In genomic region chr3:141921161-141921560, GRCm38 (mm10) we compare ENCODE assay signal across 32 mouse cellular contexts.
DNase-seq lines count a peak whose midpoint lies in the region; ATAC-seq and TF ChIP-seq lines count a peak whose summit lies in the region.
"Had no signal": no experiment of that assay in that cellular context is flagged by ENCODE, and none has a peak within 500 bp of the region (broad histone marks: within the 10 kb centered on the region; RNA-seq: fewer than 3 reads in every experiment).

No protein-coding gene starts in this region.

- TF ChIP-seq CTCF in kidney, postnatal 0 days (IDR thresholded peaks at IDR 0.05; ENCODE audit: low read depth): no peak

- H3K9ac ChIP-seq in kidney, postnatal 0 days (ENCODE audit: low read depth, low read length): no peak overlapping the region
- H3K9ac ChIP-seq: embryonic facial prominence, embryonic 15.5 days; forebrain, embryonic 13.5 days; heart, embryonic 13.5 days; limb, embryonic 15.5 days; liver, embryonic 13.5 days had no signal

- DNase-seq in embryo, embryonic 10 days (ENCODE audit: low spot score): peak; percentile 49
- DNase-seq in embryo, embryonic 9.5 days (ENCODE audit: extremely low spot score): no peak
- peak; percentile 54 for DNase-seq in kidney, postnatal 0 days (ENCODE audit: low spot score)
- DNase-seq in kidney, adult 18-20 months: no peak
- DNase-seq in limb, embryonic 10.5 days (ENCODE audit: low spot score): no peak
- DNase-seq in layer of hippocampus, postnatal 36 days: no peak
- no peak for DNase-seq in gastrocnemius, postnatal 36 days
- DNase-seq in urinary bladder, postnatal 10 days (ENCODE audit: low spot score): no peak
- DNase-seq: adrenal gland, adult 2 months; adrenal gland, postnatal 36 days; cerebellum, adult 18-20 months; cerebellum, postnatal 10 days; heart, postnatal 10 days; kidney, adult 8-10 months; kidney, postnatal 36 days; liver, embryonic 13.5 days; lung, adult 18-20 months; right cerebral cortex, adult 18-20 months; right cerebral cortex, postnatal 4 days; thymus, adult 18-20 months; thymus, postnatal 25 days had no signal

- no peaks in the 10 kb centered on the region for H3K36me3 ChIP-seq in kidney, postnatal 0 days (ENCODE audit: insufficient read depth, low read length)
- H3K36me3 ChIP-seq in limb, embryonic 10.5 days: no peaks in the 10 kb centered on the region
- H3K36me3 ChIP-seq: embryonic facial prominence, embryonic 15.5 days; heart, embryonic 13.5 days; limb, embryonic 15.5 days; liver, embryonic 13.5 days had no signal

- H3K4me1 ChIP-seq in kidney, postnatal 0 days (replicated peaks; ENCODE audit: insufficient read depth, low read length): 0 out of 2 replicates have a peak, but pooled peaks cover 4% of the 10 kb centered on the region
- peaks cover 41% of the 10 kb centered on the region for H3K4me1 ChIP-seq in limb, embryonic 10.5 days
- H3K4me1 ChIP-seq: liver, embryonic 13.5 days had no signal

- no peaks in the 10 kb centered on the region for H3K27me3 ChIP-seq in kidney, postnatal 0 days (ENCODE audit: insufficient read depth, low read length)
- no peaks in the 10 kb centered on the region for H3K27me3 ChIP-seq in limb, embryonic 10.5 days (ENCODE audit: low read depth, poor library complexity, severe bottlenecking)
- H3K27me3 ChIP-seq: CH12.LX; forebrain, embryonic 13.5 days; heart, embryonic 13.5 days; limb, embryonic 15.5 days; liver, embryonic 13.5 days had no signal

- no peak overlapping the region for H3K4me3 ChIP-seq in kidney, postnatal 0 days (replicated peaks; ENCODE audit: low read depth, low read length)
- no peak overlapping the region for H3K4me3 ChIP-seq in limb, embryonic 10.5 days
- H3K4me3 ChIP-seq: embryonic facial prominence, embryonic 15.5 days; forebrain, embryonic 13.5 days; heart, embryonic 13.5 days; layer of hippocampus, adult 2 months; limb, embryonic 15.5 days; liver, embryonic 13.5 days had no signal

- ATAC-seq in kidney, postnatal 0 days (replicated peaks; ENCODE audit: low FRiP score, low read depth): no peak
- ATAC-seq: activated CD4-positive, CD25-positive, alpha-beta regulatory T cell, adult 4 months; forebrain, embryonic 13.5 days; hindbrain, embryonic 16.5 days; midbrain, embryonic 16.5 days had no signal

- no peak overlapping the region for H3K4me2 ChIP-seq in kidney, postnatal 0 days (ENCODE audit: low read length)
- H3K4me2 ChIP-seq: embryonic facial prominence, embryonic 15.5 days; forebrain, embryonic 13.5 days; heart, embryonic 13.5 days; limb, embryonic 15.5 days; liver, embryonic 13.5 days; midbrain, embryonic 11.5 days had no signal

- no peak overlapping the region for H3K27ac ChIP-seq in kidney, postnatal 0 days
- H3K27ac ChIP-seq in limb, embryonic 10.5 days: 0 out of 2 replicates have a peak overlapping the region, but pooled peaks have one; percentile 11
- H3K27ac ChIP-seq: embryonic facial prominence, embryonic 15.5 days; forebrain, embryonic 13.5 days; heart, embryonic 13.5 days; layer of hippocampus, adult 2 months; limb, embryonic 15.5 days; liver, embryonic 13.5 days; stomach, postnatal 0 days had no signal

- intact Hi-C loops in gastrocnemius, postnatal 36 days (cut with DNase I): no loop called here

- no peaks in the 10 kb centered on the region for H3K9me3 ChIP-seq in kidney, postnatal 0 days (replicated peaks; ENCODE audit: low read length)
- H3K9me3 ChIP-seq in limb, embryonic 10.5 days (replicated peaks): no peaks in the 10 kb centered on the region
- H3K9me3 ChIP-seq: embryonic facial prominence, embryonic 15.5 days; forebrain, embryonic 13.5 days; heart, embryonic 13.5 days; limb, embryonic 15.5 days; liver, embryonic 13.5 days had no signal

- WGBS in kidney, postnatal 0 days: 16% methylated on average over 4 of the region's 4 CpGs
- 20% methylated on average over 4 of the region's 4 CpGs for WGBS in limb, embryonic 10.5 days

Comparison
In these comparisons a context has a peak if more than half of its experiments do, and no peak if none do; other contexts are left out.
1. DNase-seq: peak in embryo, embryonic 10 days (single experiment) and kidney, postnatal 0 days (single experiment); none in embryo, embryonic 9.5 days (single experiment), kidney, adult 18-20 months (single experiment), limb, embryonic 10.5 days (single experiment), layer of hippocampus, postnatal 36 days (0 of 2), gastrocnemius, postnatal 36 days (0 of 2) and urinary bladder, postnatal 10 days (single experiment).